In the genomic region with DNA sequence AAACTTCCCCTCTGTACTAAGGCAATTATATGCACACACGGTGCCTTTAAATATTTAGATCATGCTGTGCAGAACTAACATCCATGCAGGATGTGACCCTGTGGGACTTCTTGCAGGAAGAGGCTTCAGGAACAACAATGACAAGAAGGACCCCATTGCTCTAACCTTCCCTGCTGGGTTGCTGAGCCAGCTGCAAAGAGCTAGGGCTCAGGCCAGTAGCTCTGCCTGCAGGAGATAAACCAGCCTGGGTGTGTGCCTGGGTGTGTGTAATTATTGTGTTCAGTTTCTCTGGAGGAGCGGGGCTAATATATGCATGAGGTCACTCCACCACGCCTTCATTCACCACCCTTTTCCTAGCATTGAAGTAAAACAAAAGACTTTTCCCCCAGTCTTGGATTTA, we compare ENCODE assay signal across 10 mouse cellular contexts. TPM values are rescaled to one million over a fixed set of nuclear protein-coding genes. Genes with fewer than 3 reads are reported as not detected.
DNase-seq lines count a peak whose midpoint lies in the region; ATAC-seq and TF ChIP-seq lines count a peak whose summit lies in the region.
"Had no signal": no experiment of that assay in that cellular context is flagged by ENCODE, and none has a peak within 500 bp of the region (broad histone marks: within the 10 kb centered on the region; RNA-seq: fewer than 3 reads in every experiment).

No protein-coding gene starts in this region.

- no peak overlapping the region for H3K9ac ChIP-seq in neural tube, embryonic 11.5 days (ENCODE audit: low read length)
- no peak overlapping the region for H3K9ac ChIP-seq in heart, embryonic 15.5 days
- H3K9ac ChIP-seq in liver, embryonic 15.5 days, result no peak overlapping the region
- no peak overlapping the region for H3K9ac ChIP-seq in stomach, postnatal 0 days (ENCODE audit: low read length)
- H3K9ac ChIP-seq: neural tube, embryonic 12.5 days had no signal

- H3K27me3 ChIP-seq in neural tube, embryonic 11.5 days (ENCODE audit: control insufficient read depth, insufficient read depth, low read length), result no peaks in the 10 kb centered on the region
- H3K27me3 ChIP-seq in heart, embryonic 15.5 days, result no peaks in the 10 kb centered on the region
- no peaks in the 10 kb centered on the region for H3K27me3 ChIP-seq in liver, embryonic 15.5 days
- H3K27me3 ChIP-seq in stomach, postnatal 0 days (ENCODE audit: control insufficient read depth, insufficient read depth, low read length), result no peaks in the 10 kb centered on the region
- H3K27me3 ChIP-seq: neural tube, embryonic 12.5 days had no signal

- ATAC-seq in neural tube, embryonic 11.5 days (ENCODE audit: insufficient read depth, low FRiP score, low TSS enrichment), result peak; percentile 67; the same call in 1 of the 2 replicates
- ATAC-seq in heart, embryonic 15.5 days (replicated peaks; ENCODE audit: insufficient number of reproducible peaks, insufficient read depth, low FRiP score, low read depth), result peak; percentile 72; the same call in 1 of the 2 replicates
- peak; percentile 47; the same call in 1 of the 2 replicates for ATAC-seq in liver, embryonic 15.5 days (ENCODE audit: insufficient read depth)
- peak; percentile 60; the same call in 1 of the 2 replicates for ATAC-seq in stomach, postnatal 0 days (ENCODE audit: low FRiP score, low TSS enrichment)
- ATAC-seq: Patski had no signal

- H3K4me3 ChIP-seq in neural tube, embryonic 11.5 days (ENCODE audit: low read depth, low read length), result no peak overlapping the region
- H3K4me3 ChIP-seq in heart, embryonic 15.5 days, result no peak overlapping the region
- no peak overlapping the region for H3K4me3 ChIP-seq in liver, embryonic 15.5 days (replicated peaks)
- no peak overlapping the region for H3K4me3 ChIP-seq in stomach, postnatal 0 days (ENCODE audit: low read depth, low read length)
- H3K4me3 ChIP-seq: neural tube, embryonic 12.5 days had no signal

- no peak for TF ChIP-seq EP300 in stomach, postnatal 0 days (optimal IDR thresholded peaks at IDR 0.05)

- WGBS in neural tube, embryonic 11.5 days, result 34% methylated on average over 3 of the region's 3 CpGs
- 48% methylated on average over 3 of the region's 3 CpGs for WGBS in heart, embryonic 15.5 days
- WGBS in liver, embryonic 15.5 days (ENCODE audit: insufficient replicate concordance), result 43% methylated on average over 3 of the region's 3 CpGs
- WGBS in stomach, postnatal 0 days, result 23% methylated on average over 3 of the region's 3 CpGs

- no peak overlapping the region for H3K27ac ChIP-seq in neural tube, embryonic 11.5 days (ENCODE audit: low read depth, low read length)
- peak overlapping the region; percentile 27; the same call in 1 of the 2 replicates for H3K27ac ChIP-seq in heart, embryonic 15.5 days
- no peak overlapping the region for H3K27ac ChIP-seq in liver, embryonic 15.5 days (replicated peaks)
- no peak overlapping the region for H3K27ac ChIP-seq in stomach, postnatal 0 days (replicated peaks)
- H3K27ac ChIP-seq: neural tube, embryonic 12.5 days had no signal

- no peak overlapping the region for H3K4me2 ChIP-seq in neural tube, embryonic 11.5 days (ENCODE audit: low read depth)
- H3K4me2 ChIP-seq in heart, embryonic 15.5 days, result no peak overlapping the region
- no peak overlapping the region for H3K4me2 ChIP-seq in liver, embryonic 15.5 days
- H3K4me2 ChIP-seq in stomach, postnatal 0 days (replicated peaks; ENCODE audit: low read depth), result no peak overlapping the region
- H3K4me2 ChIP-seq: neural tube, embryonic 12.5 days had no signal

- H3K4me1 ChIP-seq in neural tube, embryonic 11.5 days (ENCODE audit: control insufficient read depth, insufficient read depth, low read length), result 0 out of 2 replicates have a peak, but pooled peaks cover 2% of the 10 kb centered on the region
- H3K4me1 ChIP-seq in heart, embryonic 15.5 days (replicated peaks), result no peaks in the 10 kb centered on the region
- no peaks in the 10 kb centered on the region for H3K4me1 ChIP-seq in liver, embryonic 15.5 days (replicated peaks)
- no peaks in the 10 kb centered on the region; the same call in 1 of the 2 replicates for H3K4me1 ChIP-seq in stomach, postnatal 0 days (replicated peaks; ENCODE audit: control insufficient read depth, insufficient read depth)

- no peaks in the 10 kb centered on the region for H3K9me3 ChIP-seq in neural tube, embryonic 11.5 days (ENCODE audit: control insufficient read depth, low read length)
- H3K9me3 ChIP-seq in heart, embryonic 15.5 days (replicated peaks), result no peaks in the 10 kb centered on the region
- no peaks in the 10 kb centered on the region for H3K9me3 ChIP-seq in liver, embryonic 15.5 days (replicated peaks)
- no peaks in the 10 kb centered on the region for H3K9me3 ChIP-seq in stomach, postnatal 0 days (ENCODE audit: control insufficient read depth, low read length)
- H3K9me3 ChIP-seq: neural tube, embryonic 12.5 days had no signal

- no peaks in the 10 kb centered on the region for H3K36me3 ChIP-seq in neural tube, embryonic 11.5 days (ENCODE audit: control insufficient read depth, insufficient read depth, low read length)
- no peaks in the 10 kb centered on the region for H3K36me3 ChIP-seq in heart, embryonic 15.5 days
- no peaks in the 10 kb centered on the region for H3K36me3 ChIP-seq in liver, embryonic 15.5 days (replicated peaks)
- no peaks in the 10 kb centered on the region for H3K36me3 ChIP-seq in stomach, postnatal 0 days (ENCODE audit: control insufficient read depth, insufficient read depth, low read length)
- H3K36me3 ChIP-seq: neural tube, embryonic 12.5 days had no signal

- no peak for TF ChIP-seq CTCF in stomach, postnatal 0 days (IDR thresholded peaks at IDR 0.05; ENCODE audit: low read depth)

- DNase-seq in neural tube, embryonic 11.5 days (ENCODE audit: low spot score), result peak; percentile 22
- no peak for DNase-seq in neural tube, embryonic 10.5 days (ENCODE audit: extremely low spot score, low spot score)
- DNase-seq in stomach, postnatal 0 days (ENCODE audit: low spot score), result peak; percentile 16
- no peak for DNase-seq in layer of hippocampus, postnatal 14 days (ENCODE audit: low spot score in 2 of 2)
- no peak for DNase-seq in spleen, adult 18-20 months
- DNase-seq: cerebellum, adult 11-12 months had no signal

RNA-seq across cellular contexts. Expression of a gene that starts 51.8 kb away (rescaled TPM):
- polyA plus RNA-seq in neural tube, embryonic 11.5 days (2014; fragmentation: Nextera tagmentation; extraction: Ambion mirVana), result 0.24 TPM in 1 of 2 replicates, not detected in the other
- 0.55 and 1.3 TPM in 2 replicates for polyA plus RNA-seq in heart, embryonic 15.5 days (2015; fragmentation: Nextera tagmentation; extraction: Ambion mirVana)
- 15.9 and 16.5 TPM in 2 replicates for polyA plus RNA-seq in liver, embryonic 15.5 days (2015; fragmentation: Nextera tagmentation; extraction: Ambion mirVana)
- 33.5 and 35.5 TPM in 2 replicates for polyA plus RNA-seq in stomach, postnatal 0 days (2015; fragmentation: Nextera tagmentation; extraction: Ambion mirVana)
- total RNA-seq in layer of hippocampus, postnatal 14 days (2021), result 10 to 100 TPM; 10.1 to 16.6 TPM
- polyA plus RNA-seq: neural tube, embryonic 12.5 days; Patski had no signal

Comparison
In these comparisons a context has a peak if more than half of its experiments do, and no peak if none do; other contexts are left out.
1. DNase-seq: peak in neural tube, embryonic 11.5 days (single experiment) and stomach, postnatal 0 days (single experiment); none in neural tube, embryonic 10.5 days (single experiment), layer of hippocampus, postnatal 14 days (0 of 2) and spleen, adult 18-20 months (0 of 2).
2. Peak in every context shown above with its lines, with median percentiles within 50 percentile points of each other: ATAC-seq.